Comparison of ENCODE assay signal across 20 mouse cellular contexts in genomic region chr8:92600766-92601165, GRCm38 (mm10).
A peak's percentile ranks its signal among the peaks of the same experiment; 100 is the strongest.
DNase-seq lines count a peak whose midpoint lies in the region; ATAC-seq and TF ChIP-seq lines count a peak whose summit lies in the region.
"Had no signal": no experiment of that assay in that cellular context is flagged by ENCODE, and none has a peak within 500 bp of the region (broad histone marks: within the 10 kb centered on the region; RNA-seq: fewer than 3 reads in every experiment).

No protein-coding gene starts in this region.

- no peak overlapping the region for H3K9ac ChIP-seq in heart, embryonic 12.5 days
- no peak overlapping the region for H3K9ac ChIP-seq in liver, embryonic 11.5 days (ENCODE audit: low read depth, low read length)
- H3K9ac ChIP-seq in liver, postnatal 0 days (replicated peaks): no peak overlapping the region
- H3K9ac ChIP-seq: embryonic facial prominence, embryonic 13.5 days; embryonic facial prominence, embryonic 15.5 days; forebrain, embryonic 12.5 days had no signal

- ATAC-seq in heart, embryonic 12.5 days (ENCODE audit: insufficient number of reproducible peaks, low FRiP score): no peak
- ATAC-seq in liver, embryonic 11.5 days (replicated peaks; ENCODE audit: low FRiP score): no peak
- no peak for ATAC-seq in liver, postnatal 0 days
- ATAC-seq: forebrain, embryonic 14.5 days; forebrain, embryonic 16.5 days had no signal

- peaks cover 16% of the 10 kb centered on the region for H3K4me1 ChIP-seq in heart, embryonic 12.5 days (replicated peaks)
- no peaks in the 10 kb centered on the region for H3K4me1 ChIP-seq in liver, embryonic 11.5 days (replicated peaks; ENCODE audit: control insufficient read depth, insufficient read depth, low read length)
- no peaks in the 10 kb centered on the region for H3K4me1 ChIP-seq in liver, postnatal 0 days (ENCODE audit: insufficient read depth)
- H3K4me1 ChIP-seq: embryonic facial prominence, embryonic 15.5 days; forebrain, embryonic 12.5 days had no signal

- no peaks in the 10 kb centered on the region for H3K36me3 ChIP-seq in heart, embryonic 12.5 days
- no peaks in the 10 kb centered on the region for H3K36me3 ChIP-seq in liver, embryonic 11.5 days (ENCODE audit: control insufficient read depth, insufficient read depth, low read length)
- H3K36me3 ChIP-seq in liver, postnatal 0 days (replicated peaks; ENCODE audit: insufficient read depth, low read length): no peaks in the 10 kb centered on the region
- H3K36me3 ChIP-seq: embryonic facial prominence, embryonic 13.5 days; embryonic facial prominence, embryonic 15.5 days; forebrain, embryonic 12.5 days had no signal

- no peak for TF ChIP-seq CTCF in liver, postnatal 0 days (IDR thresholded peaks at IDR 0.05; ENCODE audit: low read depth)

- peak; percentile 70 for DNase-seq in heart, adult 11 months
- peak; percentile 1 for DNase-seq in liver, embryonic 11.5 days (ENCODE audit: low spot score)
- no peak for DNase-seq in liver, postnatal 0 days
- DNase-seq: adrenal gland, adult 2 months; adrenal gland, postnatal 10 days; adrenal gland, postnatal 25 days; cerebellum, adult 11 months; cerebellum, adult 18-20 months; cerebellum, adult 8-10 months; cerebellum, adult 9-11 months; cerebellum, postnatal 14 days; cerebellum, postnatal 36 days; embryo, embryonic 11 days had no signal

- H3K9me3 ChIP-seq in heart, embryonic 12.5 days (replicated peaks): no peaks in the 10 kb centered on the region
- no peaks in the 10 kb centered on the region for H3K9me3 ChIP-seq in liver, embryonic 11.5 days (ENCODE audit: control insufficient read depth, low read length)
- no peaks in the 10 kb centered on the region for H3K9me3 ChIP-seq in liver, postnatal 0 days (ENCODE audit: low read length)
- H3K9me3 ChIP-seq: embryonic facial prominence, embryonic 13.5 days; embryonic facial prominence, embryonic 15.5 days; forebrain, embryonic 12.5 days had no signal

- no peak overlapping the region for H3K27ac ChIP-seq in heart, embryonic 12.5 days (ENCODE audit: poor library complexity, severe bottlenecking)
- no peak overlapping the region for H3K27ac ChIP-seq in liver, embryonic 11.5 days (ENCODE audit: low read depth, low read length)
- H3K27ac ChIP-seq in liver, postnatal 0 days (ENCODE audit: low read depth): no peak overlapping the region
- H3K27ac ChIP-seq: embryonic facial prominence, embryonic 13.5 days; embryonic facial prominence, embryonic 15.5 days; forebrain, embryonic 12.5 days had no signal

- TF ChIP-seq EP300 in liver, postnatal 0 days (IDR thresholded peaks at IDR 0.05; ENCODE audit: low read depth): no peak

- H3K4me2 ChIP-seq in heart, embryonic 12.5 days: no peak overlapping the region
- no peak overlapping the region for H3K4me2 ChIP-seq in liver, embryonic 11.5 days
- H3K4me2 ChIP-seq in liver, postnatal 0 days (ENCODE audit: low read depth, low read length): no peak overlapping the region
- H3K4me2 ChIP-seq: embryonic facial prominence, embryonic 13.5 days; embryonic facial prominence, embryonic 15.5 days; forebrain, embryonic 12.5 days had no signal

- no peaks in the 10 kb centered on the region for H3K27me3 ChIP-seq in heart, embryonic 12.5 days (replicated peaks)
- no peaks in the 10 kb centered on the region for H3K27me3 ChIP-seq in liver, embryonic 11.5 days (replicated peaks; ENCODE audit: control insufficient read depth, insufficient read depth, low read length)
- no peaks in the 10 kb centered on the region for H3K27me3 ChIP-seq in liver, postnatal 0 days (ENCODE audit: insufficient read depth, low read length)
- H3K27me3 ChIP-seq: embryonic facial prominence, embryonic 13.5 days; forebrain, embryonic 12.5 days had no signal

- H3K4me3 ChIP-seq in heart, embryonic 12.5 days: no peak overlapping the region
- no peak overlapping the region for H3K4me3 ChIP-seq in liver, embryonic 11.5 days (ENCODE audit: low read depth, low read length)
- no peak overlapping the region for H3K4me3 ChIP-seq in liver, postnatal 0 days (ENCODE audit: low read depth, low read length)
- H3K4me3 ChIP-seq: embryonic facial prominence, embryonic 13.5 days; embryonic facial prominence, embryonic 15.5 days; erythroblast, embryonic 14.5 days; forebrain, embryonic 12.5 days had no signal

- 82% methylated on average over 3 of the region's 3 CpGs for WGBS in heart, embryonic 12.5 days
- WGBS in liver, embryonic 11.5 days: 83% methylated on average over 3 of the region's 3 CpGs
- 76% methylated on average over 3 of the region's 3 CpGs for WGBS in liver, postnatal 0 days (ENCODE audit: insufficient replicate concordance)
